Mouse (Mus musculus): ENCODE measurements around the gene 2010109A12Rik.

DNA sequence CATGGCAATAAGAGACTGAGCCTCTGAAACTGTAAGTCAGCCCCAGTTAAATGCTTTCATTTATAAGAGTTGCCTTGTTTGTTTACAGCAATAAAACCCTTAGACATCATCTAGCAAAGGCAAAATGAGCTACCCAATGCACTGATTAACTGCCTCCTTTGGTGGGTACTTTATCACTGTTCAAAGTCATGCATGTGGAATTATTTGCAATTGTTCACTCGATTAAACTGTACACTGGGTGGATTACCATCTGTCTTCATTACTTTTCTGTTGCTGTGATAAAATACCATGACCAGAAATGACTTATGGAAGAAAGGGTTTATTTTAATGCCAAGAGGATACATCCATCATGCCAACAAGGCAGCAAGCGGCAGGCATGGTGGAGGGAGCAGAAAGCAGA lies 39.0 kb downstream of the 2010109A12Rik start:
- TF ChIP-seq CTCF (IDR thresholded peaks at IDR 0.05; ENCODE audit: low read depth, low read length) (no peak), POLR2A (IDR thresholded peaks at IDR 0.05; ENCODE audit: extremely low read depth, insufficient read depth, low read length) (no peak)

Data from liver, adult 2 months (tissue).